Mouse (Mus musculus) ES-E14 (cell line): ENCODE results near the gene Trappc3.

Experiments used
- CHD2 ChIP-seq: IDR thresholded peaks from 2 replicates; pipeline ENCODE4 v1.6.1; 2014; ENCODE audit warnings: mild to moderate bottlenecking, low read depth, low read length, inconsistent platforms
- MAFK ChIP-seq: IDR thresholded peaks from 2 replicates; pipeline ENCODE4 v1.6.1; 2014; ENCODE audit warnings: mild to moderate bottlenecking, low read depth, low read length, inconsistent platforms; ENCODE audit not compliant: insufficient read depth
- ZC3H11A ChIP-seq: IDR thresholded peaks from 2 replicates; pipeline ENCODE4 v1.6.1; 2012; ENCODE audit warnings: low read depth, mild to moderate bottlenecking, inconsistent platforms, low read length, borderline replicate concordance
- ZNF384 ChIP-seq: IDR thresholded peaks from 2 replicates; pipeline ENCODE4 v1.6.1; 2012; ENCODE audit warnings: low read depth, low read length, inconsistent platforms

DNA sequence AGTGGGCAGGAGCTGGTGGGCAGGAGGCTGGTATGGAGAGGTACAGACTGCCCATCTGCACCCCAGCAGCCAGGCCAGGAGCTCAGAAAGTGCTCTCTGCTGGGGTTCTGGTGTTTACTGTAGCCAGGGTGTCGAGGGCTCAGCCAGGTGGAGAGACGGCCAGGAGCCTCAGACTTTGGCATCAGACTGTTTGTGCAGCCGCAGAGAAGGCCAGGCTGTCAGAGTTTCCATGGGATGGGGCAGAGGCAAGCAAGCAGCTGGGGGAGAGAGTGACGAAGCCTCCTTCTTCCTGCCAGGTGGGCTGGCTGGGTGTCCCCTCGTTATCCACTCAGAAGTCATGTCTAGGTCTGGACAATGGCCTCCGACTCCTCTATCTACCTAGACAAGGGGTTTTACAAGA, 33.0 kb downstream of the Trappc3 start:
- TF ChIP-seq ZC3H11A (no peak), CHD2 (no peak), ZNF384 (no peak), MAFK (no peak)
